Mouse (Mus musculus): ENCODE measurements around the gene Anks1. TPM values are rescaled to one million over a fixed set of nuclear protein-coding genes. Genes with fewer than 3 reads are reported as not detected.

Anks1 gene
- 48.1 and 58.9 TPM in 2 replicates for polyA plus RNA-seq (2012; rRNA removed; ENCODE audit: low replicate concordance)

DNA sequence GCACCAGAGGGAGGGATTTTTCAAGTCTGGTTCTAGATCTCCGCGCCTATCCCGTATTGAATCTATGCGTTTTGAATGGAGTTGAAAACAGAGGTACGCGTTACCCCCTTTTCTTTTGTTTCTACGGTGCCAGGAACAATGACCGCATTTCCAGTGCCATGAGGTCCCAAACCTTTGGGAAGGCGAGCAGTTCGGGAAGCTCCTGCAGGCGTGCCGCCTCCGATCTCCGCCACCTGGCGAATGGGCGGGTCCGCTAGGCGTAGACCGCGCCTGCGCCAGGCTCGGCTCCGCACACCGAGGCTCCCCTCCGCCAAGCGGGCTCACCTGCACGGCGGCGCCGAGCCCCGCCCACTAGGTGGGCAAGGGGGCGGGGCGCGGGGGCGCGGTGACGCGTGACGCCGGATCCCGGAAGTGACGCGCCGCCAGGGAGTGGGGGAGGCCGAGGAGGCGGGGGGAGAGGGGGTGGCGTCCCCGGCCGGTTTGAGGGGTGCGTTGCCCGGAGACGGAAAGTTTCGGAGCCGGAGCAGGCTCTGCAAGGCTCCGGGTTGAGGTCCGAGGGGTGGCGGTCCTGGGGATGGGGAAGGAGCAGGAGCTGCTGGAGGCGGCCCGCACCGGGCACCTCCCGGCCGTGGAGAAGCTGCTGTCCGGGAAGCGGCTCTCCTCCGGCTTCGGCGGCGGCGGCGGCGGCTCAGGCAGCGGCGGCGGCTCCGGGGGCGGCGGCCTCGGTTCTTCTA lies at the start of gene Anks1:
Gene Anks1, plus strand, starts transcription at position 419 of the 734 bp plus-strand sequence.

DNA sequence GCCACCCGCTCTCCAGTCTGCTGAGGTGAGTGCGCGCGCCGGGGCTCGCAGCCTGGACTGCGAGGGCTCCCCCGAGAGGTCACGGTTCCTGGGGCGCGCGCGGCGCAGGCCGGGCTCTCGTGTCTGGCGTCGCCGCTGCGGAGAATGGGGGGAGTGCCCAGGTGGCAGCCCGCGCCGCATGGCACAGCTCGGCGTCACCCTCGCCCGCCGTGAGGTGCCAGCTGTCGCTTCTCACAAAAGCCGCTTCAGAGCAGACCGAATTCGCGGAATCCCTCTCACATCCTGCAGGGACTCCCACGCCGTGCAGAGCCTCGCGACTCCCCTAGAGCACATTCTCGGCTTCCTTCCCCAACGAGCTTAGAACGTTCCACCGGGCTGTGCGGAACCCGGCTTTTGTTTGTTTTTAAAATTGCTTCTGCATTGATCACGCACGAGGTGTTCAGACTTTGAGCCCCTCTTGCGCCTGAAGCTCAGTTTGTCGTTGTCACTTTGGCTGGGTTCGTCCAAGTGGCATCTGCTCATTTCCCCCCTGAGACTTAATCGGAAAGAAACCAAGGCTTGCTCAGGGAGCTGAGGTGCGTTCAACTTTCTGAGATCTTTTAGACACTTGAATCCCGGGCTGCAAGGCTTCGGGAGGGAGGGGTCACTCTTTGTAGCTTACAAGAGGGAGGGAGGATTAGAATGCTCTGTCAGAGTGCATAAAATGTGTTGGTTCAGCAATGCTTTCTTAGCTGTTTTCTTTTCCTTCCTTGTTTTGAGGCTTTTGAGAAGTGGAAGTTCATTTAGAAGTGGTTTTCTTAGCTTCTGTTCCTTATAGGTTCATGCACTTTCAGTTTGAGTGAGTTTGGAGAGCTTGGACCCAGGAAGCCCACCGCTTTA lies 755 bp downstream of the Anks1 start, which contains the start of gene Taf11:
Gene Taf11, minus strand, starts transcription at position 223 of the 879 bp plus-strand sequence.

DNA sequence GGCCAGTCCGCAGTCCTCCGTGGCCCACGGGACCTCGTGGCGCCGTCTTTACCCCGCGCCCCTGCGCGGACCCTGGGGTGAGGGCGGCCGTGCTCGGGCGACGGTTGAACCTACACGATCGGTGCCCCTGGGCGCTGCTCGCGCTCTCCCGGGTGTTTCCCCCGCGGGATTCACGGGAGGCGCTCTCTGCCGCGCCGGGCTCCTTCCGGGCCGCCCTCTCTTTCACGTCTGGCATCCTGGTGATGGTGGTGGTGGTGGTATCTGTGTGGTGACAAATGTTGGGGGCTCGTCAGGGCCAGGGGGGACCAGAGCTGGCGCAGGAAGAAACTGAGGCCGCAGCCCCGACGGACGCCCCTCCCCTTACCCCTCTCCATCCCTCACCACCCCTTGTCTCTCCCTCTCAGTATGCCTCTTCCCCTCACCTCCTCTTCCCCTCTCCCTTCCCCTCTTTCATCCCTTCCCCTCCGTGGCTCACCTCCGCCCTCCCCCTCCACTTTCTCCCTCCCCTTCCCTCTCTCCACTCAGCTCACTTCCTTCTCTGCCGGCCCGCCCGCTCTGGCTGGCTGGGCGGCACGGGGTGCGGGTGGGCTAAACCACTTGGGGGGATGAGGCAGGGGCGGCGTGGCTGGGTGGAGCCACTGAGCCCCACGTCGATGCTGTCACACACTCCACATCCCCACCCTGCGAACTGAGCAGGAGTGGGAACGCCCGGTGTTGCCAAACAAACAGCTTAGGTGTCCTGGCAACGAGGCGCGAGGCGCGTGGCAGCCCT lies 171.1 kb downstream of the Anks1 start, which contains the start of gene Tcp11:
Gene Tcp11, minus strand, starts transcription at position 595 of the 772 bp plus-strand sequence.

Other genes with a start within 250 kb of the Anks1 start
- gene Spdef, start 180.4 kb upstream of the Anks1 start, polyA plus RNA-seq (2012; rRNA removed; ENCODE audit: low replicate concordance), result 7.8 and 11.7 TPM in 2 replicates
- gene D17Wsu92e, start 88.7 kb upstream of the Anks1 start, polyA plus RNA-seq (2012; rRNA removed; ENCODE audit: low replicate concordance), result 92.0 and 125 TPM in 2 replicates
- gene Snrpc, start 71.2 kb upstream of the Anks1 start, polyA plus RNA-seq (2012; rRNA removed; ENCODE audit: low replicate concordance), result 63.8 and 148 TPM in 2 replicates
- gene Uhrf1bp1, start 52.9 kb upstream of the Anks1 start, polyA plus RNA-seq (2012; rRNA removed; ENCODE audit: low replicate concordance), result 11.7 and 14.0 TPM in 2 replicates
- 7.8 and 9.1 TPM in 2 replicates for gene Taf11, start 538 bp downstream of the Anks1 start, polyA plus RNA-seq (2012; rRNA removed; ENCODE audit: low replicate concordance)
- 0.65 and 1.2 TPM in 2 replicates for gene Tcp11, start 171.3 kb downstream of the Anks1 start, polyA plus RNA-seq (2012; rRNA removed; ENCODE audit: low replicate concordance)
- 3.3 and 4.4 TPM in 2 replicates for gene Scube3, start 232.8 kb downstream of the Anks1 start, polyA plus RNA-seq (2012; rRNA removed; ENCODE audit: low replicate concordance)

All from mammary gland, adult 2 months (tissue).